Mouse (Mus musculus) monocyte, adult 5-6 weeks (primary cell): ENCODE data around the gene Evl. TPM values are rescaled to one million over a fixed set of nuclear protein-coding genes. Genes with fewer than 3 reads are reported as not detected.
"Not testable (repeated sequence)": the region's sequence is repeated elsewhere in the genome, so short reads cannot be mapped to it uniquely, and the experiment has no call there.

Source experiments
- ATAC-seq: fragments of 153-309, 156-312 bp; replicated peaks from 2 replicates; pipeline ENCODE4 v1.8.0; 2017; ENCODE audit warnings: mild to moderate bottlenecking; ENCODE audit not compliant: low TSS enrichment, insufficient number of reproducible peaks, severe bottlenecking, poor library complexity, low FRiP score
- total RNA-seq: library from RNA; stranded (forward); fragments of 200-1000, 200-491, 200-594 nt; gene quantifications from 3 replicates; pipeline ENCODE4 v1.2.3, GENCODE M21; 2017

Evl gene
- total RNA-seq, 1 experiment from 2014 or later, result 395 TPM

- not testable (repeated sequence) for ATAC-seq
Observed at GRCm38 (mm10) chr12:108713972-108714371, 159.5 kb downstream of the Evl start.

- no peak for ATAC-seq
Observed at GRCm38 (mm10) chr12:108715854-108716253, 161.3 kb downstream of the Evl start.

GRCm38 (mm10) chr12:108718485-108718884 lies 164.0 kb downstream of the Evl start:
- no peak for ATAC-seq

GRCm38 (mm10) chr12:108722464-108722863 lies 167.9 kb downstream of the Evl start:
- ATAC-seq, result no peak

- ATAC-seq, result no peak
Observed at GRCm38 (mm10) chr12:108723841-108724240, 169.3 kb downstream of the Evl start.

- ATAC-seq, result no peak
Observed at GRCm38 (mm10) chr12:108734386-108734785, 179.9 kb downstream of the Evl start.

GRCm38 (mm10) chr12:108737838-108738237 lies 183.3 kb downstream of the Evl start:
- no peak for ATAC-seq

Other genes with a start within 250 kb of the Evl start
- not detected in 3 replicates for gene Hhipl1, start 248.4 kb upstream of the Evl start, total RNA-seq
- gene Cyp46a1, start 220.3 kb upstream of the Evl start, total RNA-seq, result not detected in 3 replicates
- gene Eml1, start 183.8 kb upstream of the Evl start, total RNA-seq, result not detected in 3 replicates
- gene Degs2, start 147.6 kb downstream of the Evl start, total RNA-seq, result 0.21 to 0.29 TPM in 2 of 3 replicates, not detected in the other
- 51.4 to 60.9 TPM (median 60.3 TPM) in 3 replicates for gene Yy1, start 238.3 kb downstream of the Evl start, total RNA-seq